Mouse (Mus musculus) kidney, adult 2 months (tissue): Measurements from ENCODE around the gene Ergic1.

Source experiments
- CTCF ChIP-seq: fragments of 200-500 bp; conservative IDR thresholded peaks from 2 replicates; pipeline ENCODE4 v1.5.1; 2011; ENCODE audit warnings: low read depth, mild to moderate bottlenecking, control low read depth, low read length, moderate library complexity, mixed read lengths; ENCODE audit not compliant: insufficient read depth, insufficient read length
- POLR2A ChIP-seq: fragments of 200-500 bp; IDR thresholded peaks from one replicate; pipeline ENCODE4 v1.6.1; 2011; ENCODE audit warnings: low read depth, low read length, control low read depth

- TF ChIP-seq POLR2A, result no peak
- no peak for TF ChIP-seq CTCF
Observed at GRCm38 (mm10) chr17:26691110-26691509, 129.8 kb downstream of the Ergic1 start.
